ENCODE assay signal across 23 mouse cellular contexts in genomic region chr4:150998626-150999025, GRCm38 (mm10). TPM values are rescaled to one million over a fixed set of nuclear protein-coding genes. Genes with fewer than 3 reads are reported as not detected.
"Had no signal": no experiment of that assay in that cellular context is flagged by ENCODE, and none has a peak within 500 bp of the region (broad histone marks: within the 10 kb centered on the region; RNA-seq: fewer than 3 reads in every experiment).

No protein-coding gene starts in this region.

- H3K36me3 ChIP-seq: neural tube, embryonic 12.5 days; neural tube, embryonic 13.5 days; neural tube, embryonic 15.5 days; stomach, embryonic 15.5 days had no signal

- H3K4me3 ChIP-seq: neural tube, embryonic 12.5 days; neural tube, embryonic 13.5 days; neural tube, embryonic 15.5 days; stomach, embryonic 15.5 days had no signal

- H3K9ac ChIP-seq: neural tube, embryonic 12.5 days; neural tube, embryonic 13.5 days; neural tube, embryonic 15.5 days; stomach, embryonic 15.5 days had no signal

- H3K4me2 ChIP-seq: neural tube, embryonic 12.5 days; neural tube, embryonic 13.5 days; neural tube, embryonic 15.5 days; stomach, embryonic 15.5 days had no signal

- H3K4me1 ChIP-seq: neural tube, embryonic 12.5 days; neural tube, embryonic 13.5 days; stomach, embryonic 15.5 days had no signal

- H3K27ac ChIP-seq: neural tube, embryonic 12.5 days; neural tube, embryonic 13.5 days; neural tube, embryonic 15.5 days; stomach, embryonic 15.5 days had no signal

- H3K9me3 ChIP-seq: neural tube, embryonic 12.5 days; neural tube, embryonic 13.5 days; neural tube, embryonic 15.5 days; stomach, embryonic 15.5 days had no signal

- DNase-seq: retina, postnatal 1 day; right cerebral cortex, adult 18-20 months; right cerebral cortex, postnatal 14 days; right cerebral cortex, postnatal 25 days; right cerebral cortex, postnatal 4 days; thymus, adult 18-20 months; thymus, adult 2 months; thymus, postnatal 14 days; thymus, postnatal 25 days; thymus, postnatal 36 days; thymus, postnatal 4 days had no signal

- H3K27me3 ChIP-seq: neural tube, embryonic 12.5 days; neural tube, embryonic 13.5 days; neural tube, embryonic 15.5 days; stomach, embryonic 15.5 days had no signal

RNA-seq across cellular contexts. Expression of gene Uts2, which starts 1.7 kb away (rescaled TPM):
- total RNA-seq: neutrophil, adult 5-6 weeks had no signal
- polyA plus RNA-seq: neural tube, embryonic 11.5 days; small intestine, adult 2 months; spleen, adult 2 months; stomach, embryonic 14.5 days; stomach, embryonic 15.5 days; stomach, embryonic 16.5 days; testis, adult 2 months; urinary bladder, adult 2 months had no signal
